10 mouse cellular contexts compared by ENCODE assay signal in genomic region chr1:177014346-177014745, GRCm38 (mm10).
A peak's percentile ranks its signal among the peaks of the same experiment; 100 is the strongest.
DNase-seq lines count a peak whose midpoint lies in the region; ATAC-seq lines count a peak whose summit lies in the region.
"Had no signal": no experiment of that assay in that cellular context is flagged by ENCODE, and none has a peak within 500 bp of the region (broad histone marks: within the 10 kb centered on the region; RNA-seq: fewer than 3 reads in every experiment).

No protein-coding gene starts in this region.

- H3K9me3 ChIP-seq in hindbrain, embryonic 13.5 days, result no peaks in the 10 kb centered on the region
- no peaks in the 10 kb centered on the region for H3K9me3 ChIP-seq in stomach, embryonic 16.5 days (replicated peaks; ENCODE audit: control insufficient read depth, low read length)
- H3K9me3 ChIP-seq: neural tube, embryonic 12.5 days had no signal

- peaks cover 47% of the 10 kb centered on the region for H3K4me1 ChIP-seq in hindbrain, embryonic 13.5 days (replicated peaks)
- peaks cover 8% of the 10 kb centered on the region; the same call in 1 of the 2 replicates for H3K4me1 ChIP-seq in stomach, embryonic 16.5 days (ENCODE audit: control insufficient read depth, insufficient read depth, low read length)

- no peaks in the 10 kb centered on the region for H3K27me3 ChIP-seq in hindbrain, embryonic 13.5 days
- no peaks in the 10 kb centered on the region for H3K27me3 ChIP-seq in stomach, embryonic 16.5 days (ENCODE audit: control insufficient read depth, insufficient read depth, low read length)
- H3K27me3 ChIP-seq: neural tube, embryonic 12.5 days had no signal

- H3K4me3 ChIP-seq in hindbrain, embryonic 13.5 days, result no peak overlapping the region
- H3K4me3 ChIP-seq in stomach, embryonic 16.5 days (replicated peaks; ENCODE audit: low read length), result no peak overlapping the region
- H3K4me3 ChIP-seq: neural tube, embryonic 12.5 days had no signal

- no peak overlapping the region for H3K9ac ChIP-seq in hindbrain, embryonic 13.5 days
- H3K9ac ChIP-seq in stomach, embryonic 16.5 days (ENCODE audit: low read length), result no peak overlapping the region
- H3K9ac ChIP-seq: neural tube, embryonic 12.5 days had no signal

- peak; percentile 21 for DNase-seq in adrenal gland, adult 8-10 months
- DNase-seq in adrenal gland, postnatal 14 days, result no peak
- DNase-seq in lung, postnatal 10 days, result peak; percentile 32
- no peak for DNase-seq in lung, postnatal 4 days
- no peak for DNase-seq in kidney, postnatal 4 days
- no peak for DNase-seq in ovary, postnatal 14 days (ENCODE audit: low spot score)
- DNase-seq: adrenal gland, postnatal 25 days had no signal

- 0 out of 2 replicates have a peak, but pooled peaks have one; percentile 14 for ATAC-seq in hindbrain, embryonic 13.5 days (ENCODE audit: low FRiP score)
- ATAC-seq in stomach, embryonic 16.5 days (ENCODE audit: insufficient read depth, low FRiP score), result no peak

- no peak overlapping the region for H3K4me2 ChIP-seq in hindbrain, embryonic 13.5 days
- no peak overlapping the region for H3K4me2 ChIP-seq in stomach, embryonic 16.5 days (ENCODE audit: low read depth, low read length)
- H3K4me2 ChIP-seq: neural tube, embryonic 12.5 days had no signal

- WGBS in hindbrain, embryonic 13.5 days, result 54% methylated on average over 2 of the region's 2 CpGs
- WGBS in stomach, embryonic 16.5 days, result 36% methylated on average over 2 of the region's 2 CpGs

- no peaks in the 10 kb centered on the region for H3K36me3 ChIP-seq in hindbrain, embryonic 13.5 days
- no peaks in the 10 kb centered on the region for H3K36me3 ChIP-seq in stomach, embryonic 16.5 days (ENCODE audit: control insufficient read depth, insufficient read depth, low read length)

- H3K27ac ChIP-seq in hindbrain, embryonic 13.5 days, result peak overlapping the region; percentile 45; the same call in 1 of the 2 replicates
- H3K27ac ChIP-seq in stomach, embryonic 16.5 days (ENCODE audit: low read length), result peak overlapping the region; percentile 45
- H3K27ac ChIP-seq: neural tube, embryonic 12.5 days had no signal

Comparison
In these comparisons a context has a peak if more than half of its experiments do, and no peak if none do; other contexts are left out.
1. DNase-seq: peak in adrenal gland, adult 8-10 months (single experiment) and lung, postnatal 10 days (single experiment); none in adrenal gland, postnatal 14 days (single experiment), lung, postnatal 4 days (0 of 2), kidney, postnatal 4 days (0 of 2) and ovary, postnatal 14 days (single experiment).